Mouse (Mus musculus) intestine, embryonic 14.5 days (tissue): ENCODE measurements around the gene Kmt2d. TPM values are rescaled to one million over a fixed set of nuclear protein-coding genes. Genes with fewer than 3 reads are reported as not detected.

Experiments
- ATAC-seq: fragments of 200-750 bp; cut with Nextera tagmentation; replicated peaks from 2 replicates; pipeline ENCODE4 v1.8.0; 2017; ENCODE audit warnings: low read depth, moderate number of reproducible peaks, moderate TSS enrichment, moderate library complexity; ENCODE audit not compliant: low FRiP score, low TSS enrichment
- DNase-seq: peaks from one replicate; pipeline ENCODE4 v3.0.0-alpha.2; 2018; ENCODE audit warnings: low spot score
- H3K27ac ChIP-seq: fragments of 300-500 bp; sonication (generic); 2 replicates; pipeline ENCODE4 v1.5.1; 2014; ENCODE audit warnings: low read depth, mild to moderate bottlenecking, control low read depth
- H3K27me3 ChIP-seq: fragments of 300-500 bp; sonication (generic); replicated peaks from 2 replicates; pipeline ENCODE4 v1.6.1; 2014; ENCODE audit warnings: low read length, control low read depth; ENCODE audit not compliant: control insufficient read depth, insufficient read depth
- H3K36me3 ChIP-seq: fragments of 300-500 bp; sonication (generic); 2 replicates; pipeline ENCODE4 v1.6.1; 2014; ENCODE audit warnings: low read length, control low read depth; ENCODE audit not compliant: control insufficient read depth, insufficient read depth
- H3K4me1 ChIP-seq: fragments of 300-500 bp; sonication (generic); replicated peaks from 2 replicates; pipeline ENCODE4 v1.6.1; 2014; ENCODE audit warnings: low read length, control low read depth, mixed read lengths; ENCODE audit not compliant: control insufficient read depth, insufficient read depth
- H3K4me2 ChIP-seq: fragments of 300-500 bp; sonication (generic); 2 replicates; pipeline ENCODE4 v1.6.1; 2014; ENCODE audit warnings: low read length
- H3K4me3 ChIP-seq: fragments of 300-500 bp; sonication (generic); 2 replicates; pipeline ENCODE4 v1.5.1; 2014; ENCODE audit warnings: low read depth, low read length, control low read depth, mixed read lengths
- H3K9ac ChIP-seq: fragments of 300-500 bp; sonication (generic); 2 replicates; pipeline ENCODE4 v1.6.1; 2014; ENCODE audit warnings: mild to moderate bottlenecking, low read length
- H3K9me3 ChIP-seq: fragments of 300-500 bp; sonication (generic); 2 replicates; pipeline ENCODE4 v1.6.1; 2016; ENCODE audit warnings: low read length, control low read depth; ENCODE audit not compliant: control insufficient read depth
- WGBS: fragments of 180-500 bp; shearing (Covaris S2); extraction: QIAGEN DNeasy Blood & Tissue Kit; methylation state at CpG from one replicate; pipeline ENCODE4 v1.1.7; 2014; 5-methylcytosine and 5-hydroxymethylcytosine counted together
- polyA plus RNA-seq: library from polyadenylated mRNA; unstranded; fragments of >200 nt; fragmentation: Nextera tagmentation; extraction: Ambion mirVana; gene quantifications from 2 replicates; pipeline ENCODE4 v1.2.1, GENCODE M21; 2014

The Kmt2d gene
- polyA plus RNA-seq, 1 experiment from 2014 or later = 16.2 TPM

DNA sequence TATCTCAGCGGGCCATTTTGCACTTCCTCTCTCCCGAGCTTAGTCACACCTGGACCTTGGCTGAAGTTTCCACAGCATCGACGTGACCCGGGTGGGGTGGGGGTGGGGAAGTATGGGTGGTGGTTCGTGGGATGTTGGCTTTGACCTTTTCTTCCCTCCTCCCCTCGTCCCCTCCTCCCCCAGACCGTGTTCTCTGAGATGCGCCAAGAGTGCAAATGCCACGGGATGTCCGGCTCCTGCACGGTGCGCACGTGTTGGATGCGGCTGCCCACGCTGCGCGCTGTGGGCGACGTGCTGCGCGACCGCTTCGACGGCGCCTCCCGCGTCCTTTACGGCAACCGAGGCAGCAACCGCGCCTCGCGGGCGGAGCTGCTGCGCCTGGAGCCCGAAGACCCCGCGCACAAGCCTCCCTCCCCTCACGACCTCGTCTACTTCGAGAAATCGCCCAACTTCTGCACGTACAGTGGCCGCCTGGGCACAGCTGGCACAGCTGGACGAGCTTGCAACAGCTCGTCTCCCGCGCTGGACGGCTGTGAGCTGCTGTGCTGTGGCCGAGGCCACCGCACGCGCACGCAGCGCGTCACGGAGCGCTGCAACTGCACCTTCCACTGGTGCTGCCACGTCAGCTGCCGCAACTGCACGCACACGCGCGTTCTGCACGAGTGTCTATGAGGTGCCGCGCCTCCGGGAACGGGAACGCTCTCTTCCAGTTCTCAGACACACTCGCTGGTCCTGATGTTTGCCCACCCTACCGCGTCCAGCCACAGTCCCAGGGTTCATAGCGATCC, 78.6 kb downstream of the Kmt2d start:
- WGBS = 1% methylated on average over 75 of the region's 75 CpGs
- Histone ChIP-seq H3K27me3 (peaks cover 99% of the 10 kb centered on the region), H3K4me3 (peak overlapping the region; percentile 22), H3K9ac (no peak overlapping the region), H3K9me3 (no peaks in the 10 kb centered on the region), H3K4me2 (peak overlapping the region; percentile 39), H3K36me3 (no peaks in the 10 kb centered on the region), H3K27ac (no peak overlapping the region), H3K4me1 (peaks cover 10% of the 10 kb centered on the region)
- DNase-seq (no peak), ATAC-seq (no peak)

DNA sequence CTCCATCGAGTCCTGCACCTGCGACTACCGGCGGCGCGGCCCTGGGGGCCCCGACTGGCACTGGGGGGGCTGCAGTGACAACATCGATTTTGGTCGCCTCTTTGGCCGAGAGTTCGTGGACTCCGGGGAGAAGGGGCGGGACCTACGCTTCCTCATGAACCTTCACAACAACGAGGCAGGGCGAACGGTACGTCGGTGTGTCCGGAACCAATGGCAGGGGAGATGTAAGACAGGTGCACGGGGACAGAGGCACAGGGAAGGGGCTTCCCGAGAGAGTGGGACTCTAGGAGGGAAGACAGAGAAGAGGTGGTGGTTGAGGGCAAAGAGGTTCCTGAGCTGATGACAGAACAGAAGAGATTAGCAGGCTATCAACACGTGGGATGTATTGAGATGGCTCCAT, 79.2 kb downstream of the Kmt2d start:
- H3K4me2 ChIP-seq = no peak overlapping the region
- no peak for DNase-seq

DNA sequence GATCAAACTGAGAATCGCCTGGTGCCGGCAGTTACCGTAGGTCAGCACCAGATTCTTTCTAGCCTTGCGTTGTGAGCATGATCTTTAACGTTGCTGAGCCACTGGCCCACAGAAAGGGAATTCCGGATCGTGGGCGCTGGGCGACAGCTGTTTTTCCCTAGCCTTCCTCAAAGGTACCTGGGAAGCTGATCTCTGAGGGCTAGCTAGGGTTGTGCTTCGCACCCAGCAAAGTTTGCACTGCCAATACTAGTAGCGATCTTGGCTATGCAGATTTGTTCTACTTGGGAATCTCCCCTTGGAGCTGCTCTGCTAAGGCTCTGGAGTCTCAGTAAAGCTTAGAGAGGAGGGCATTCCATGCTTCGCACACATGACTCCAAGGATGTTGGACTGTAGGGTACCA, 79.8 kb downstream of the Kmt2d start:
- Histone ChIP-seq H3K36me3 (no peaks in the 10 kb centered on the region), H3K9ac (no peak overlapping the region), H3K4me1 (peaks cover 10% of the 10 kb centered on the region), H3K9me3 (no peaks in the 10 kb centered on the region), H3K4me3 (peak overlapping the region; percentile 18; the same call in 1 of the 2 replicates), H3K27me3 (peaks cover 91% of the 10 kb centered on the region), H3K4me2 (peak overlapping the region; percentile 31), H3K27ac (no peak overlapping the region)
- no peak for ATAC-seq
- no peak for DNase-seq
- WGBS = under 1% methylated on average over 12 of the region's 12 CpGs

More for the DNA sequence above, 79.2 kb downstream of the Kmt2d start:
- H3K27me3 ChIP-seq = peaks cover 97% of the 10 kb centered on the region
- WGBS = 2% methylated on average over 23 of the region's 23 CpGs
- ATAC-seq = no peak
- no peak overlapping the region for H3K4me3 ChIP-seq
- H3K9ac ChIP-seq = no peak overlapping the region
- peaks cover 10% of the 10 kb centered on the region for H3K4me1 ChIP-seq
- H3K9me3 ChIP-seq = no peaks in the 10 kb centered on the region
- no peak overlapping the region for H3K27ac ChIP-seq
- H3K36me3 ChIP-seq = no peaks in the 10 kb centered on the region

DNA sequence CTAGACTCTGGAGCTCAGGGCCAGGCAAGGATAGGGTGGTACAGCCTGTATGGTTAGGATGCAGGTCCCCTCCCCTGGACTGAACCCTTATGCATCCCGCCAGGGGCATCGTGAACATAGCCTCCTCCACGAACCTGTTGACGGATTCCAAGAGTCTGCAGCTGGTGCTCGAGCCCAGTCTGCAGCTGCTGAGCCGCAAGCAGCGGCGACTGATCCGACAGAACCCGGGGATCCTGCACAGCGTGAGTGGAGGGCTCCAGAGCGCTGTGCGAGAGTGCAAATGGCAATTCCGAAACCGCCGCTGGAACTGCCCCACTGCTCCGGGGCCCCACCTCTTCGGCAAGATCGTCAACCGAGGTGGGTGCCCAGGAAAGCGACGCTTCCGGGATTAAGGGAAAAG, 80.2 kb downstream of the Kmt2d start:
- peaks cover 87% of the 10 kb centered on the region for H3K27me3 ChIP-seq
- peaks cover 10% of the 10 kb centered on the region for H3K4me1 ChIP-seq
- no peaks in the 10 kb centered on the region for H3K36me3 ChIP-seq
- under 1% methylated on average over 23 of the region's 23 CpGs for WGBS
- no peaks in the 10 kb centered on the region for H3K9me3 ChIP-seq
- no peak overlapping the region for H3K27ac ChIP-seq
- ATAC-seq (no peak), DNase-seq (no peak)
- H3K4me3 ChIP-seq = peak overlapping the region; percentile 18; the same call in 1 of the 2 replicates
- peak overlapping the region; percentile 31 for H3K4me2 ChIP-seq
- no peak overlapping the region for H3K9ac ChIP-seq

DNA sequence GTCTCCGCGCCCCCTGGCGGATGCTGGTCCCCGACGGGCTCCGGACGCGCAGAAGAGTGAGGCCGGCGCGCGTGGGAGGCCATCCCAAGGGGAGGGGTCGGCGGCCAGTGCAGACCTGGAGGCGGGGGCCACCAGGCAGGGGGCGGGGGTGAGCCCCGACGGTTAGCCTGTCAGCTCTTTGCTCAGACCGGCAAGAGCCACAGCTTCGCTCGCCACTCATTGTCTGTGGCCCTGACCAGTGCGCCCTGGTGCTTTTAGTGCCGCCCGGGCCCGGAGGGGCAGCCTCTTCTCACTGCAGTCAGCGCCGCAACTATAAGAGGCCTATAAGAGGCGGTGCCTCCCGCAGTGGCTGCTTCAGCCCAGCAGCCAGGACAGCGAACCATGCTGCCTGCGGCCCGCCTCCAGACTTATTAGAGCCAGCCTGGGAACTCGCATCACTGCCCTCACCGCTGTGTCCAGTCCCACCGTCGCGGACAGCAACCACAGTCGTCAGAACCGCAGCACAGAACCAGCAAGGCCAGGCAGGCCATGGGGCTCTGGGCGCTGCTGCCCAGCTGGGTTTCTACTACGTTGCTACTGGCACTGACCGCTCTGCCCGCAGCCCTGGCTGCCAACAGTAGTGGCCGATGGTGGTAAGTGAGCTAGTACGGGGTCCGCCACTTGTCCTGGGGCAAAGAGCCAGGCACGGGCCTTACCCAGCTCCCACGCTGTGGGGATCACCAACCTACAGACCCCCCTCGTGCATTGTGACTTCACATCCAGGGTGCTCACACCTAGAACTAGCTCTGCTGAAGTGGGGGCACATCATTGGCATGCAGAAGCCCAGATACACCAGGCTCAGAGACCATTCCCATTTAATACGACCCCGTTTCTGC, 81.1 kb downstream of the Kmt2d start, which contains the start of gene Wnt1:
Wnt1 (plus strand) TSS at position 197 of the 875 bp plus-strand sequence.
- DNase-seq (no peak), ATAC-seq (no peak)
- WGBS = 3% methylated on average over 49 of the region's 51 CpGs
- peaks cover 10% of the 10 kb centered on the region for H3K4me1 ChIP-seq
- no peaks in the 10 kb centered on the region for H3K36me3 ChIP-seq
- H3K4me2 ChIP-seq = peak within 1 kb of the TSS; percentile 31
- no peak within 1 kb of the TSS for H3K27ac ChIP-seq
- no peak within 1 kb of the TSS for H3K9ac ChIP-seq
- H3K27me3 ChIP-seq = peaks cover 82% of the 10 kb centered on the region
- peak within 1 kb of the TSS; percentile 18; the same call in 1 of the 2 replicates for H3K4me3 ChIP-seq
- H3K9me3 ChIP-seq = no peaks in the 10 kb centered on the region

DNA sequence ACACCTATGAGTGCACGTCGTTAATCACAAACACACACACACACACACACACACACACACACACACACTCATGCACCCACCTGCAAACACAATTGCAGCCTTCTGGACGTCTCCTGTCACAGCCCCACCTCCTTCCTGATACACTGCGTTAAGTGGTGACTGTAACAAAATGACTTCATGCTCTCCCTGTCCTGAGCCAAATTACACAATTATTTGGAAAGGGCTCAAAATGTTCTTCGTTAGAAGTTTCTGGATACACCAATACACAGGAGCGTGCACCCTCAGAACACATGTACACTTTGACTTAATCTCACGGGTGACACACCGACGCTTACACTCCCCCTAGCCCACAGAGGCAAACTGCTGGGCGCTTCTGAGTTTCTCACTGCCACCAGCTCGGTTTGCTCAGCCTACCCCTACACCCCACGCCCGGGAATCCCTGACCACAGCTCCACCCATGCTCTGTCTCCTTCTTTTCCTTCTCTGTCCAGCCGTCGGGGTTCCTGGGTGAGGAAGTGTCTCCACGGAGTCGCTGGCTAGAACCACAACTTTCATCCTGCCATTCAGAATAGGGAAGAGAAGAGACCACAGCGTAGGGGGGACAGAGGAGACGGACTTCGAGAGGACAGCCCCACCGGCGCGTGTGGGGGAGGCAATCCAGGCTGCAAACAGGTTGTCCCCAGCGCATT, 81.9 kb downstream of the Kmt2d start:
- H3K9ac ChIP-seq = no peak overlapping the region
- H3K27ac ChIP-seq = no peak overlapping the region
- H3K27me3 ChIP-seq = peaks cover 74% of the 10 kb centered on the region
- no peak for ATAC-seq
- no peaks in the 10 kb centered on the region for H3K9me3 ChIP-seq
- H3K4me3 ChIP-seq = 0 out of 2 replicates have a peak overlapping the region, but pooled peaks have one; percentile 8
- DNase-seq = no peak
- peaks cover 10% of the 10 kb centered on the region for H3K4me1 ChIP-seq
- 12% methylated on average over 24 of the region's 24 CpGs for WGBS
- H3K36me3 ChIP-seq = no peaks in the 10 kb centered on the region
- H3K4me2 ChIP-seq = no peak overlapping the region

DNA sequence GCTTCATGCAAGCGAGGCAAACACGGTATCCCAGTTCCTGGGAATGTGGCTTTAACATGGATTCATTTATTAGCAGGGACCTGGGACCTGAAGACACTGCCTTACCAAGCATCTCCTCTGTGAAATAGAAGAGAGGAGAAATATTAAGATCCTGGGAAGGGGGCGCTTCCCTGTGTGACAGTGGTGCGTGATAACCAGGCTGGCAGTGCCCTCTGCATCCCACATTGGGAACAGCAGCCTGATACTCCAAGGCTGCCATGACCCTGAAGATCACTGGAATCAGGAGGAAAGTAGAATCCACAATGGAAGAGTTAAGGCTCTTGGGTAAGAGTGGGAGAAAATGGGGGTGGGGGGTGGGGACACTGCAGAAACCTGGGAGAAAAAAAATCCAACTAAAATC, 83.1 kb downstream of the Kmt2d start:
- peaks cover 62% of the 10 kb centered on the region for H3K27me3 ChIP-seq
- H3K4me1 ChIP-seq = peaks cover 10% of the 10 kb centered on the region
- H3K9me3 ChIP-seq = no peaks in the 10 kb centered on the region
- DNase-seq (no peak), ATAC-seq (no peak)
- no peaks in the 10 kb centered on the region for H3K36me3 ChIP-seq
- no peak overlapping the region for H3K27ac ChIP-seq
- H3K9ac ChIP-seq = no peak overlapping the region
- WGBS = 34% methylated on average over 4 of the region's 4 CpGs
- H3K4me3 ChIP-seq = no peak overlapping the region
- H3K4me2 ChIP-seq = no peak overlapping the region

DNA sequence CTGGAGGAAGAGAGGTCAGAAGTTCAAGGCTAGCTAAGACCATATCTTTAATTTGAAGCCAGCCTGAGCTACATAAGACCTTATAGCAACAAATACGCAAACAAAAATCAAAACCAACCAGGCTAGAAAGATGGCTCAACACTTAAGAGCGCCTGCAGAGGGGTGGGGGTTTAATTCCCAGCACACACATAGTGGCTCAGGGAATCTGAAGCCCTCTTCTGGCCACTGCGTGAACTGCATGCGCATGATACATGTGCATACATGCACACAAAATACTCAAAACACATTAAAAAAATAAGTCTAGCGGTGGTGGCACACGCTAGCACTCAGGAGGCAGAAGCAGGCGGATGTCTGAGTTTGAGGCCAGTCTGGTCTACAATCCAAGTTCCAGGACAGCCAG, 85.3 kb downstream of the Kmt2d start:
- no peaks in the 10 kb centered on the region for H3K9me3 ChIP-seq
- WGBS = 36% methylated on average over 7 of the region's 7 CpGs
- no peak overlapping the region for H3K27ac ChIP-seq
- no peak overlapping the region for H3K9ac ChIP-seq
- peaks cover 5% of the 10 kb centered on the region; the same call in 1 of the 2 replicates for H3K4me1 ChIP-seq
- no peak overlapping the region for H3K4me2 ChIP-seq
- H3K27me3 ChIP-seq = peaks cover 58% of the 10 kb centered on the region
- DNase-seq (no peak), ATAC-seq (no peak)
- no peak overlapping the region for H3K4me3 ChIP-seq
- no peaks in the 10 kb centered on the region for H3K36me3 ChIP-seq
